Mouse (Mus musculus) kidney, postnatal 4 days (tissue): Measurements from ENCODE around the gene Ybx2.
"Not testable (repeated sequence)": the region's sequence is repeated elsewhere in the genome, so short reads cannot be mapped to it uniquely, and the experiment has no call there.

Source experiments
- DNase-seq, 2 experiments: peaks; one replicate each; pipeline ENCODE4 v3.0.0; 2021; ENCODE audit warnings: mixed read lengths in 2 of 2

Ybx2 gene

DNA sequence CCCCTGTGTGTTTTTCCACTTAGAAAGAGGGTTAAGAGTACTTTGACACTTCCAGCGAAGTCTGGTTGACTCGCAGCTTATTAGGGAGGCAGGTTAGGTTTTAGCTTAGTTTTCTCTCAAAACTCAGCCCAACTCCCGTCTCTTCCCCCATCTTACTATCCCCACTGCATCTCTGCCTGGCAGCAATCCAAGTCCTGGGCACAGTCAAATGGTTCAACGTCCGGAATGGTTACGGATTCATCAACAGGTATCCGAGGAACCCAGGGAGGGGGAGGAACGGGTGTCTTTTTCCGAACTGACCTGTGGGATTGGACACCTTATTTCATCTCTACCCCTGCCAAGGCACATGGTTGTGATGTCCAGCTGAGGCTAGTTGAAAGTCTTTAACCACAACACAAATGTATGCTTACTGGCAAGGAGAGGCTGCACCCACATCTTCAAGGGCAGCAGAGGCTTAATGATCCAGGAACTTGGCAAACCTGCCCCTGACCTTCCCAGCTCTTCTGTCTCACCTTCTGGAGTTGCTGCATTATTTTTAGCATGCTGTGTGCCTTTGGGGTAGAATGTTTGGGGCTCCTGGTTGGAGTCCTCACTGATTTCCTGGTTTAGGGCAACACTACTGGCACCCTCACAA, 1.2 kb downstream of the Ybx2 start:
- peak; percentile 36 to 63 for DNase-seq

DNA sequence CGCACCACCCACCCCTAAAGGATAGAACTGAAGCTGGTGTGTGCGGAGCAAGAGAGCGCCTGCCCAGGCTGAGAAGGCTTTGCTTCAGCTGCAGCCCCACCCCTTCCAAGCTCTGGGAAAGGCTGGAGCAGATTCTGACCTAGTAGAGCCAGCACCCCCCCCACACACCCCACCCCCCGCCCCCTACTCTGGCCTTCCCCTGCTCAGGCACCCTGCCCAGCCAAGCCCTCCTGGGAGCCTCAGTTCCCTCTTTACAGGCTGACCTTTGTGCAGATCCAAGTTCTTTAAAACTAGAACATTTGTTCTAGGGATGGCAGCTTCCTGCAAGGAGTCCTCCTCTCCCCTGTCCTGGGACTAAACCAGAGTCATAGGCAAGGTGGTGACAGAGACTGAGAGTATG, 1.8 kb downstream of the Ybx2 start:
- peak; percentile 59 to 68 for DNase-seq

DNA sequence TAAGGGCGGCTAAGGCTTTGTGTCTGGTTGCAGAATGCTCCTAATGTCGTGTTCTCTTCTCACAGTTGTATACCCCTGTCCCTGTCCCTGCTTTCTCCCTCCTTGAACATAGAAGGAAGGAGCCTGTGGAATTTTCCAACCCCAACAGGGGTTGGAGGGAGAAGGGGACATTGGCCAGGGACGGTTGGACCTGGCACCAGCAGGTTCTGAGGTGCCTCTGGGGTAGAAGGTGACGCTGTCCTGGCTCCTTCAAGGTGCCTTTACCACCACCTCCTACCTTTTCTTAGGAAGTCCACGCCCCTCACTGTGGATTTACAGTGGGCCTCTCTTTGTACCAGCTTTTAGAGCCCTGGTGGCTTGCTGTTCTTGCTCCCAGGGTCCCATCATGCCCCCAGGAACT, 2.2 kb downstream of the Ybx2 start:
- no peak for DNase-seq

DNA sequence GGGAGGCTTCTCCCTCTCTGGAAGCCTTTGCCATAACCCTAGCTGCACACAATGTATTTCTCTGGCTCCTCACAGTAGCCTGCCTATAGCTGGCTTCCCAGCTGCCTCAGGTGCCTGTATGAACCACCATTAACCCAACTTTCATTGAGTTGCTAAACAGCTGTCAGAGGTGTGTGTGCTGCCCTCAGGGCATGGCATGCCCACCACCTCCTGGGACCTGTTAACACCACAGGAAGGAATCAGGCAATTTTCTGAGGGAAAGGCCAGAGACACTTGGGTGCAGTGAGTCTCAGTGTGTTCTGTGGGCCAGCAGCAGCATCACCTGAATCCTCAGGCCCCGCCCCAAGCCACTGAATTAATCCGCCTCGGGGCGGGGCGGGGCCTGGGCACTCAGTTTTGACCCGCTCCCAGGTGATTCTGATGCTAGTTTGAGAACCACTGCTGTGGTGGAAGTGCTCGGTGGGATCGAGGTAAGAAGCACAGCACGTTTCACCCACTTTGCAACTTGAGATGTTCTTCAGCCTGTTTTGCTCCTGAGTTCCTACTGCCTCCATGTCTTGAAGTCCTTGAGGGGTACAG, 2.9 kb downstream of the Ybx2 start:
- DNase-seq: peak; percentile 33 to 48

DNA sequence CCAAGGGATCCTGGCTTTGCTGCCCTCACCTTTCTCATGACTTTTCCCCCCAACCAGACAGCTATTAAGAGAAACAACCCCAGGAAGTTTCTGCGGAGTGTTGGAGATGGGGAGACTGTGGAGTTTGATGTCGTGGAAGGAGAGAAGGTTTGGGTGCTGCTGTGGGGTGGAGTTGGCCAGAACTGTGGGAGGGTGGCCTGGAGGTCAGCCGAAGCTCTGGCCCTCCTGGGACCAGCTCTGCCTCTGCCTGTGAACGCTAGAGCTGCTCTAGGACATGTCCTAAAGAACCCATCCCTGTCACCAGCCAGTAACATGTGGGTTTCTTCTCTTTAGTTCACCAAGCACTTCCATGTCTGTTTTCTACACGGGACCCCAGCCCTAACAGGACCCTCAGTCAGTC, 3.6 kb downstream of the Ybx2 start:
- DNase-seq: no peak

DNA sequence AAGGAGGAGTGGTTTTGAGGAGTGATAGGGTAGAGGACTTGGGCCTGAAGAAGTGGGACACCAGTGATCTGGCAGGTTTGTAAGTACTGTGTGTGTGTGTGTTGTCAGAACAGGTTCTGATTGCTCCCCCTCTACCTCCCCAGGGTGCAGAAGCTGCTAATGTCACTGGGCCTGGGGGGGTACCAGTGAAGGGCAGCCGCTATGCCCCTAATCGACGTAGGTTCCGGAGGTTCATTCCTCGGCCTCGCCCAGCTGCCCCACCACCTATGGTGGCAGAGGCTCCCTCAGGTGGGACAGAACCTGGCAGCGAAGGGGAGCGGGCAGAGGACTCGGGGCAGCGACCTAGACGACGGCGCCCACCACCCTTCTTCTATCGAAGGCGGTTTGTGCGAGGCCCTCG, 4.1 kb downstream of the Ybx2 start:
- DNase-seq: no peak

DNA sequence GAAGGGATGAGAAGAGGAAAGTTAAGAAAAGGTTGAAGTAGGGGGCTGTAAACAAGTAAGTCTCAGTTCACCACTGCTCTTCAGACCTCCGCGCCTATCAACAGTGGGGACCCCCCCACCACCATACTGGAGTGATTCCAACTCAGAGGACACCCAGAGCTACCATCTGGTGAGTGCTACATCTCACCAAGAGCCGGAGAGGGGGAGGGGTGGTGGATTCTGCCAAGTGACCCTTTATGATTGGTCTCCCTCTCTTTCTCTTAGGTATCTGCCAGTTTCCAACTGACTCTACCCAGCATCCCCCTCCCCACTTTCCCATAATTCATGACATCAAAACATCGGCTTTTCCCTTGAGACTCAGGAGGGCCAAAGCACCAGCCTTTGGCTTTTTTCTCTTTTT, 5.4 kb downstream of the Ybx2 start:
- DNase-seq: no peak

DNA sequence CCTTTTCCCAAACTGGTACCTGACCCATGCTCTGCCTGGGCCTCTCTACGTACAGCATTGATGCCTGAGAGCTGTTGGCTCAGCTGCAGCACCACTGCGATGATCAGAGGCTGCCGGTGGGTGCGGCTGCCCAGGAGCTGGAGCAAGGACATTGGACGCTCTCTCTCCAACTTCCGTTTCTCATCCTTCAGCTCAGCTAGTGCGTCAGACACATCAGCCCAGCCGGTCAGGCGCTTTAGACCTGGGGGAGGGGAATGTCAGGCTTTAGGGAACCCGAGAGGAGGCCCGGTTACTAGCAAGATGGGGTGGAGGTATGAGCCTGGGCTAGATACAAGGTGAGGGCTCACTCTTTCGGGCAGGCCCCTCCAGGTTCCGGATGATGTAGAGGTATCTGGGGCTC, 9.6 kb downstream of the Ybx2 start:
- DNase-seq: no peak

DNA sequence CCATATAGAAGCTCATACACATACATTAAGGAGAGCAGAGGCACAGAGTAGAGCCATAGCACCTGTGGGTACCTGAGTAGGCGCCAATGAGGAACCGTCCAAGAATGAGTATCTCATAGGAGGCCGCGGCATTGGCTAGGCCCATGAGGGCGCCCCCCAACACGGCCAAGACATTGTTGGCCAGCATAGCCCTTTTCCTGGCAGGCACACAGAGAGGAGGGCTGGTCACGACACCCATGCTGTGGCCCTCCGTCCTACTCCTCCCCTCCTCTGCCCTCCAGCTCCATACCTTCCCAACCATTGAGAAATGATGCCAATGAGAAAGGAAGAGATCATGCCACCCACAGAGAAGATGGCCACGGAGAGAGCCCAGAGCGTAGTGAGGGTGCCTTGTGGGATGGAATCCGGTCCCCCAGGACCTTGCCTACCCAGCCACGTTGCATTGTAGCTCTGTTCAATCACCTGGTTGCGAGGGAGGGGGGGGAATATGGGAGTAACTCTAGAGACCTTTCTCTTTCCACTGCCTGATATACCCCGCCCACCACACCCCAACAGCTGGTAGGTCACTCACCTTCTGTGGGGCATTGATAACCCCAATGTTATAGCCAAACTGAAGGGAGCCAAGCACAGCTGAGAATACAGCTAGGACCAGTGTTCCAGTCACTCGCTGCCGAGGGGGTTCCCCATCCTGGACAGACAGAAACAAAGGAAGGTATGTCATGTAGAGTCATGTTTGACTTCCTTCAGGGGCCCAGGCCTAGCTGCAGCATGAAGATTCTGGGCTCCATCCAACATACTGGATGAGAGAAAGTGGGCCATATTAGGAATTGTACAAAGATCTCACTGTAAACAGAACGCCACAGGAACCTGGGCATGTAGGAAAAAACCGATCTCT, 10.6 kb downstream of the Ybx2 start:
- no peak for DNase-seq

DNA sequence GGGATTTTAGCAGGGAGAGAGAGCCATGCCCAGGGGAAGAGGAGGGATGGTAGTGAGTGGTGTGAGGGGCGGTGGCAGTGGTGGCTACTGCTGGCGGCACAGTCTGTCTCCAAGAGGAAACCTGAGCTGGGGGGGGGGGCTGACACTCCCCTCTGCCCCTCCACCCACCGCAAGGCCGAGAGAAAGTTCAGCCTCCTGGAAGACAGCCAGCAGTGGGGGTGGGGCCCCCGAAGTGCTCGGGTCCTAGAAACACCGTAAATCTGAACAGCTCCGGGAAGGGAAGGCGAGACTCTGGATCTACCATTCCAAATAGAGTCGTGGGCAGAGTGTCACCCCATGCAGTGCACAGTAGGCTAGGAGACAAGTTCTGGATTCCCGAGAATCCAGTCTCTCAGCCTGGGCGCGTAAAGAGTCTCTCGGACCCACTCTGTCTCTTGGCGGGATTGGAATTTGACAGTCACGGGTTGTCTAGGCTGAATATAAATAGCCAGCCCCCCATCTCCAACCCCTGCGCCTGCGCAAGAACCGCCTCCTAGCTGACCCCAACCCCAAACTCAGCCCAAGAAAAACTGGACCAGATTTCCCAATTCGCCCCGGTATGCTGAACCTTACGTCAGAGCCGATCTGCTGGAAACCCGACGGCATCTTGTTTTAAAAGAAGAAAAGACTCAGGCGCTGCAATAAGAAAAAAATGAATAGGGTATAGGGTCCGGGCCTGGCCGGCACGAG, 11.9 kb downstream of the Ybx2 start:
- DNase-seq: peak; percentile 78 to 82

DNA sequence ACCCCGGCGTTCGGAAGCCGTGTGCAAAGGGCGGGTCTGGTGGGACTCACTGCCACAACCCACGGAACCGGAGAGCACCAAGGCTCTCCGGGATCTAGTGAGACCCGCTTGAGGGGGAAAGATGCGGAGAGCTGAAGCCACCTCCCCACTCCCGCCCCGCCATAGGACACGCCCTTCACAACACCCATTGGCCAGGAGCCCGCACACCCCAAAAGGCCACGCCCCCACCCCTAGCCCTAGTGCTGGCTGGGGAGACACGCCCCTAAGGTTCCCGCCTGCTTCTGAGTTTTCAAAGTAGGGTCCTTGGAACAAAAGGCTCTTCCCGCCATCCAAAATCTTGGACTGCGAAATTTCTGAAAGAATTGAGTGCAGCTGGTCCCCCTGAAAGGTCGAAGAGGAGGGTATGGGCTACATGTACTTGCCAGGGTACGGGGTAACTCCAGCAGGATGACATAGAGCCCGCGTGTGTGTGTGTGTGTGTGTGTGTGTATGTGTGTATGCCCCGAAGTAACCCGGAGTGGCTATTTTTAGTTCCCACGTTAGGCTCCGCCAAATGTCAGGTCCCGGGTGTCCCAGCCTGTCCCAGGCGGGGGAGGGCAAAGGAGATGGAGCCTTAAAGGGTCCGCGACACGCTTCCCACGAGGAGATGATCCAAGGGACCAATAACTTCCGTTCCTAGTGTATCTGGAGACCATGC, 12.6 kb downstream of the Ybx2 start, which contains the start of gene Slc2a4:
TSS of gene Slc2a4 (minus strand) at position 123 of the 697 bp plus-strand sequence.
- peak; percentile 98 for DNase-seq

DNA sequence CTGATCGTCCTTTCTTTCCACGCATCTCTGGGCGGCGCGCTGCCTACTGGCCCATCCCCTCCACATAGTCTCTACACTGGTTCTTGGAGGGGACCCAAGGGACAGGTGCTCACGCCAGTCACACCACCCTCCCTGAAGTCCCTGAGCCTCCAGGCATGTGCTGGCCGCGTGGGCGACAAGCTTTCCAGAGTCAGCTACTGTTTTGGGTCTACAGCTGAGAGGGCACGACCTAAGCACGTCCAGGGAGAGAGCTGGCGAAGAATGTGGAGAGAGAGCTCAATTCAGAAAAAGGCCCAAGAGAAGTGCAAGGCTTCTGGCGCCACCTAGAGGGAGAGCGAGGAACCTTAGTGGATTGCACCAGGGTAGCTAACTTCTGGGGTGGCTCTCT, 13.2 kb downstream of the Ybx2 start:
- peak; percentile 95 for DNase-seq

DNA sequence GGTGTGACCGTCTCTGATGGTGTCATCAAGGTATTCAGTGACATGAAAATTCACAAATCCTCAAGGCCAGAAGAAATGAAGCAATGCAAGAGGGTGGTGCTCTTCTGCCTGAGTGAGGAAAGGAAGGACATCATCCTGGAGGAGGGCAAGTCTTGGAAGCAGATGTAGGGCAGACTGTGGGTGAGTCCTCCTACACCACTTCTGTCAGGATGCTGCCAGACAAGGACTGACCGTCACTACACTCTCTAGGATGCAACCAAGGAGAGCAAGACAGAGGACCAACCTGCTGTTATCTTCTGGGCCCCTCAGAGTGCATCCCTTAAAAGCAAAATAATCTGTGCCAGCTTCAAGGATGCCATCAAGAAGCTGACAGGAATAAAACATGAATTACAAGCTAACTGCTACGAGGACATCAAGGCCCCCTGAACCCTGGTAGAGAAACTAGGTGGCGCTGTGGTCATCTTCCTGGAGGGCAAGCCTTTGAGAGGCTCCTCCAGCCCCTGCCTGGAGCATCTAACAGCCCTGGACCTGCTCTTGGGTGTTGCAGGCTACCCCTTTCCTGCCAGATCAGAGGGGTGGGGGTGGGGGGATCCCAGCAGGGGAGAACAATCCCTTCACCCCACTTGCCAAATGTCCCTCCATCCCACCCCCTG, 15.3 kb downstream of the Ybx2 start:
- DNase-seq: peak in 1 of 2 experiments; percentile 54

DNA sequence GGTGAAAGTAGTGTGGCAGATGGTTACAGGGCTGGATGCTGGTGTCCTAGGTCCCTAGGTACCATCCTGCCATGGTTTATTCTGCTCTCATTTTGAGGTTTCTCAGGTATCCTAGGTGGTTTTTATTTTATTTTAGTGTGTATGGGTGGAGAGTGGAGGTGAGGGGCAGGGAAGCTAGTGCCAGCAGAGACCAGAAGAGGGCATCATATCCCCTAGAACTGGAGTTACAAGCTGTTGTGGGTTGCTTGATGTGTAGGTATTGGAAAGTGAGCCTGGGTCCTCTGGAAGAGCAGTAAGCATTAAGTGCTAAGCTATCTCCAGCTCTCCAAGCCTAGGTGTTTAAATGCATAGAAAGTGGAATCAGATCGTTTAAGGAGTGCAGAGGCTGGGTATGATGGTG, 16.7 kb downstream of the Ybx2 start:
- DNase-seq: no peak

DNA sequence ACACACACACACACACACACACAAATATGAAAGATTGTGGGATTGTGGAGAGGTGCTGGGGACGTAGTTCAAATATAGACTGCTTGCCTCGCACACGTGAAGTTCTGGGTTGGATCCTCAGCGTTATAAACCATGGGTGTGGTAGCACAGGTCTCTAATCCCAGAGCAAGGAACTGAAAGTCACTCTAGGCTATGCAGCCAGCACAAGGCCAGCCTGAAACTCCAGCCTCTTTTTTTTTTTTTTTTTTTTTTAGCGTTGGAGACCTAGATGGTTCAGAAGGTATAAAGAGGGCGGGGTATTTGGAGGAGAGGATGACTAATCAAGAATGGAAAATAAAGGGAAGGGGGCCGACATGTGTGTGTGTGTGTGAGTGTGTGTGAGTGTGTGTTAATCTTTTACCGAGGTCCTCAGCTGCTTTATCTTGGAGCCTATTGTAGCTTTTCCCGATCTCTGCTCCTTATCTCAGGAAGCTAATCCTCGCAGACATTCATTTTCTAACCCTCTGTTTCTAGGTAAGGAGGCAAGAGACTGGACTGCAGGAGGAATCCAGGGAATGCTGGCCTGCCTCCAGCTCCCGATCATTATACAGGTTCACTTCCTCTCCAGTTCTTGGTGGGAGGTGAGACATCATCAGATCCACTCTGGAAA, 17.8 kb downstream of the Ybx2 start:
- DNase-seq: no peak

DNA sequence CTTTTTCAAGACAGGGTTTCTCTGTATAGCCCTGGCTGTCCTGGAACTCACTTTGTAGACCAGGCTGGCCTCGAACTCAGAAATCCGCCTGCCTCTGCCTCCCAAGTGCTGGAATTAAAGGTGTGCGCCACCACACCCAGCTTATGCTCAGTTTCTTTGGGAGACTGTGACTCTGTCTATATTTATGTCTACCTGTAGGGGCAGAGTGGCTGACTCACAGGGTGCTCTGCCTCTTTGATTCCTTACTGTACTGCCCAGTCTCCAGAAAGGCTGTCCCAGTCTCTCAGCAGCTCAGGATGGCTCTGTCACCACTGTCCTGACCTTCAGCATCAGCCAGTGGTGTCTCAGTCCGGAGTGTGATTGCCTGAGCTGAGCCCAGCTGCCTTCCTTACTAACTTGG, 20.0 kb downstream of the Ybx2 start:
- not testable (repeated sequence) for DNase-seq

DNA sequence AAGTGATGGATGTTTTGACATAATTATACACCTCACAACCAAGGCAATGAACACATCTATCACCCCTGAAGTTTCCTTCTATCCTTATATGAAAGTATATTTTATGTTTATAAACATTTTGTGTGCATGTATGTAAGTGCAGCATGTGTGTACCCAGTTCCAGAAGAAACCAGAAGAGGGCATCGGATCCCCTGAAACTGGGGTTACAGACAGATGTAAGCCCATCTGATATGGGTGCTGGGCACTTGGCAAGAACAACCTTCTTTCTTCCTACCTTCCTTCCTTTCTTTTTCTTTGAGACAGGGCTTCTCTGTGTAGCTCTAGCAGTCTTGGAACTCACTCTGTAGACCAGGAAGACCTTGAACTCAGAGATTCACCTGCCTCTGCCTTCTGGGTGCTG, 20.6 kb downstream of the Ybx2 start:
- DNase-seq: no peak

DNA sequence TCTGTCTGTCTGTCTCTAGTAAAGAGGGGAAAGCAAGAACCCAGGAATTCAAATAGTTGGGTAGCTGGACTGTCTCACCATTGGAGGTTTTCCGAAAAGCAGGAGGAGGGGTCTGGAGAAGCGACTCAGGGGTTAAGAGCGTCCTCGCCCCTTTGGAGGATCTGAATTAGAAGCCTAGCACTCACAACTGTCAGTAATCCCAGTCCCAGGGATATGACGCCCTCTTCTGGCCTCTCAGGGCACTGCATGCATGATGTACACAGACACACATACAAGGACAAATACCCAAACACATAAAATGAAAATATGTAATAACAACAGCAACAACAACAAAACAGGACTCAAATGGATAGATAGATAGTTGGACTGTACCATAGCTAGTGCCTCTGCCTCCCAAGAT, 25.0 kb downstream of the Ybx2 start:
- DNase-seq: peak; percentile 53 to 55

DNA sequence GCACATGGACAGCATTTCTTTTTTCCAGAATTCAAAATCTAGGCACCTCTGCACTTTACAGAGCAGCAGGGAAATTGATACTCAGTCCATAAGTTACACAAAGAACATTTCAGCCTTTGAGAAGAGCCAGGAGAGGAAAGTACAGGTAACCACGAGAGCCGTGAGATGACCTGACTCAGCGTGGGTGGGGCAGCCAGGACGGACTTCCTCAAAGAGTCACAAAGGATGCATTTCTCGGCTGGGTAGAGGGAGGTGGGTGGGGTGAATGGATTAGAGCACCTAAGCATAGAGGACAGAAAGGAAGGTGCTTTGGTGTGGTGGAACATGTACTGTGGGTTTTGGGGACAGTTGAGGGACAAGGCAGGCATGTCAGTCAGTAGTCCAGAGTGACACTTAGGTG, 26.2 kb downstream of the Ybx2 start:
- DNase-seq: no peak

DNA sequence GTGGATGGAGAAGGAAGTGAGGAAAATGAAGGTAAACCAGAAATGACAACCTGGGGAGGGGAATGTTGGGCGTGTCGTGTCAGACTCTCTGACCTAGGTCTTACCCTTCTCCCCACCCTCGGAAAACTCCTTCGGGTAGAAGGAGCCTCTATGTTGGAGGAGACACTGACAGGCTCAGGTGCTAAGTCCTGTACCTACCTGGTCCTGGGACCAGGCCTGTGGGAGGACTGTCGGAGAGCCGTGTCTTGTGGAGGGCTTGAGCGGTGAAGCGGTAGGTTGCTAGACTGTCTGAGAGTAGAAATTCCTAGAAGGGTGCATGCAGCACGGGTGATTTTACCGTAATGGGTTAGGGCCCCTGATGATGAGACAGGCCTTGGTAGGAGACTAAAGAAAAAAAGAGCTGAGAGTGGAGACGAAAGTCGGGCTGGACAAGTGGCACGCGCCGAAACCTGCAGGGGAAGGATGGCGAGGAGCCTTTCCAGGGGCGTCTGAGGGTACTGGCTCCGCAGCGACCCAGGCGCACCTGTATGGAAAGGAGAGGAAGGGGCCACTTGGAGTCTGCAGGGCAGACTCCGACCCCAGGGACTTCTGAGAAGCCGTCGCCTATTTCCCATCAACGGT, 29.2 kb downstream of the Ybx2 start, which contains the start of gene Cldn7:
TSS of gene Cldn7 (plus strand) at position 130 of the 621 bp plus-strand sequence.
- no peak for DNase-seq
